Mouse (Mus musculus) thymus, postnatal 25 days (tissue): ENCODE measurements around the gene Traf2.
A peak's percentile ranks its signal among the peaks of the same experiment; 100 is the strongest.

Experiments used
- DNase-seq: peaks from one replicate; pipeline ENCODE4 v3.0.0; 2022

Gene Traf2

GRCm38 (mm10) chr2:25492988-25493387 lies 53.8 kb downstream of the Traf2 start:
- DNase-seq, result no peak

DNA sequence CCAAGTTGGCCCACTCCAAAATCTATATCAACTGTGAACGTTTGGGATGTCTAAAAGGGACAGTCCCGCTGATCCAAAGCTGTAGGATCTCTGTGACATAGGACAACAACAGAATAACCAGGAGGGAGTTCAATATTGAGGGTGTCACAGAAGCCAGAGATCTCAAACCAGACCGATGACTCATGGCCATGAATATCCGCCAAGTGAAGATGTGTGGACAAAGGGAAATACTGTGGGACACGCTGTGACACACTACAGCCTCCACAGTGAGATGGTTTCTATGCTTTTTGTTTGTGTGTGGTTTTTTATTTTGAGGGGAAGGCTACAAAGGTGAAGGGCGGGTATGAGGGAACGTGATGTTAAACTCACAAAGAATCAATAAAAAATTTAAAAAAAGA lies 58.1 kb downstream of the Traf2 start:
- no peak for DNase-seq

- DNase-seq, result no peak
Observed at GRCm38 (mm10) chr2:25487965-25488670, 58.6 kb downstream of the Traf2 start.

GRCm38 (mm10) chr2:25484901-25485647 lies 61.7 kb downstream of the Traf2 start:
- DNase-seq, result peak; percentile 60

DNA sequence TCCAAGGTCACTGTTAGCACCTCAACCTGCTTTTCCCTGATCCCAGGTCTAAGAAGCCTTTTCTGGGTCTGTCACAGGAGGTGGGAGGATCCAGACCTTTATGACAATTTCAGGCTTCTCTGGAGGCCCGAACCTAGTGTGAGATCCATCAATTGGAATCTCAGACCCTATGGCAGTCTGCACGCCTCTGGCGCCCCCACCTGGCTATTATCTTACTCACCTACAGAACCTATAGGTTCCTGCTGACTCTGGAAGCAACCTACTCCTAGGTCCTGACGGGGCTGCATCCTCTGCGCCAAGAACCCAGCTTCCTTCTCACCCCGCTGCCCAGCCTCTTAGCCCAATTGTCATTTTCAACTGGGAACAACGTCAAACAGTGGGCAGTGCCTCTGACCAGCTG lies 63.8 kb downstream of the Traf2 start:
- peak; percentile 75 for DNase-seq

GRCm38 (mm10) chr2:25480541-25480940 lies 66.2 kb downstream of the Traf2 start:
- DNase-seq, result no peak

DNA sequence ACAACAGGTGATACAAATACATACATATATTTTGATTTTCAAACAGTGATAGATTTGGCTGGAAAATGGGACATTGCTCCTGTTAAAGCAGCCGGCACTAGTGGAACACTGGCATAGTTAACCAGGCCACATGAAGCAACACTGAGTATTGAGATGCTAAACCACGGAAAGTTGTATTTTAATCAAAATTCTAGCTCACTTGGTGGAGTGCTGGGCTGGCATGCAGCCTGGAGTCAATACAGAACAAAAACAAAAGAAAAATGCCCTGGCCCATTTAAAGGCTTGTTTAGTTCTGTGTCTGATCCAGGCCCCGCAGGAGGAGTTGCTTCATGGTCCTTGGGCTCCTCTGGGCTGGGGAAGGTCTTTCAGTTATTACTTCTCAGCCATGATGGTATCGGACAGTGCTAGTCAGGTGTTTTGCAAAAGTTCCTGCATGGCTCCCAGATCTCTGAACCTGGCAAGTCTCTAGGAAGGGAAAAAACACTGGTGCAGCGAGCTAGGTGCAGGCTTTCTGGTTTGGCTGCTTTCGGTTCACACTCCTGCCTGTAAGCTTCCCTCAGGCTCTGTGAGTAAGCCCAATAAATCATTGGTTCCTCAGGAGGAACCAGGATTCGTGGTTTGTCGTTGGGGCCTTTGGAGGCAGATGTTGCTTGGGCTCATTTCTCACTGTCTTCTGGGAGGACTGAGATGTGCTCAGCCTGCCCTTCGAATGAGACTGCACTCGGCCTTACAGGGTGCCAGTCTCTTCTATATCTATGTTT lies 67.0 kb downstream of the Traf2 start:
- no peak for DNase-seq

DNA sequence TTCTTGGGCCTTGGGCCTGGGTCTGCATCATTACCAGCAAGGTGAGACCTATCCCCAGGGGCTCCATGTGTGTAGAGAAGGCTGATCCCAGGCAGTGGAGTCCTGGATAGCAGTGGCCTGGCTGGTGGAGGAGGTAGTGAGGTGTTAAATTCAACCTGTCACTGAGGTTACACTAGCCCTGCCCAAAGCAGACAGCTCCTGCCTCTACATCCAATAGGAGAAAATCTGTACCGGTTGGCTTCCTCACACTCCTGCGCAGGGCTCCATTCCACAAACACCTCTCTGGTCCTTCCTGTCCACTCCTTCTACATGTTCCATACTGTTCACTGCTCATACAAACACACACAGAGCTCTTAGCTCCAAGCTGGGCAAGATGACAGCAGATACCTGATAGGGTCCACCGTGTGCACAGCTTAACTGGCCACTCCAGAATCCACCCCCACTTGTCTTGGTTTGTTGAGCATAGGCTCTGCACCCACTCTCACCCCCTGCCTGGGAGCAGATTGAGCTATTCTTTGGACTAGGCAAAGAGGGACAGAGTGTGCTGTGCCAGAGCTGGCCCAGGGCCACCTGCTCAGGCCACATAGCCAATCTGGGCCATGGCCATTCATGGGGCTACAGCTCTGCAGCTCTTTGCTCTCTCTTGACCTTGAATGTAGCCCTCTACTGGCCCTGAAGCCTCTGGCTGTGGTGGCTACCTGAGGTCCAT lies 68.6 kb downstream of the Traf2 start:
- no peak for DNase-seq

DNA sequence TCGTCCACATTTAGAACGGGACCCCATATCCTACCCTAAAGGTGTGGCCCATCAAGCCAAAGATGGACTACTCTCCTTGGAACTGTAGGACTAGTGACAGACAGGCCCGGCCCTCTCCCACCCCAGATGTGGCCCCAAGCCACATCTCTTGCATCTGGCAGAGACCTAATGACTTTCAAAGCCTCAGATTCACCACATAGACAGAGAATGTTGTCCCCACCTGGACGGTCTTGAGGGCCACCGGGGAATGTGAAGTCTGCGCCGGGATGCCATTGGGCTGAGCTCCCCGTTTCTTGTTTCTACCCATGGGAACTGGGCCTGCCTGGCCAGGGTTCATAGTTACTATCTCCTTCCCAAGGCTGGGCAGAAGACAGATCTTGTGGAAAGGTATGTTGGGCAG lies 69.2 kb downstream of the Traf2 start:
- DNase-seq, result no peak

DNA sequence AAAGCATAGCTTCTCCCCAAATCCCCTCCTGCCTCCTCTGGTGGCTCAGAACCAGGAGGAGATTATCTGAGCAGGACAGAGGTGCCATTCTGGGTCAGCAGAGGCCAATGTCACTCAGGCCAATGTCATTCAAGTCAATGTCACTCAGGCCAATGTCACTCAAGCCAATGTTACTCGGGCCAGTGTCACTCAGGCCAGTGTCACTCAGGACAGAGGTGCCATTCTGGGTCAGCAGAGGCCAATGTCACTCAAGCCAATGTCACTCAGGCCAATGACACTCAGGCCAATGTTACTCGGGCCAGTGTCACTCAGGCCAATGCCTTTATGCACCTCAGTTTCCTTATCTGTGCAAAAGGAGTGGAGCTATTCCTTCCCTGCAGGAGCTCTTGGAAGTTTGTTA lies 74.2 kb downstream of the Traf2 start:
- DNase-seq, result no peak

GRCm38 (mm10) chr2:25469969-25470368 lies 76.8 kb downstream of the Traf2 start, which contains the start of gene Ptgds:
Gene Ptgds, minus strand, starts transcription at chr2:25470046.
- DNase-seq, result no peak

GRCm38 (mm10) chr2:25468962-25469915 lies 77.5 kb downstream of the Traf2 start:
- no peak for DNase-seq
